Mouse (Mus musculus) intestine, embryonic 15.5 days (tissue): ENCODE results near the gene Bcas1. TPM values are rescaled to one million over a fixed set of nuclear protein-coding genes. Genes with fewer than 3 reads are reported as not detected.

Experiments used
- ATAC-seq: fragments of 200-750 bp; cut with Nextera tagmentation; 2 replicates; pipeline ENCODE4 v1.8.0; 2017; ENCODE audit warnings: moderate TSS enrichment, moderate library complexity
- H3K27ac ChIP-seq: fragments of 300-500 bp; sonication (generic); 2 replicates; pipeline ENCODE4 v1.5.1; 2015; ENCODE audit warnings: mild to moderate bottlenecking, inconsistent platforms
- H3K27me3 ChIP-seq: fragments of 300-500 bp; sonication (generic); replicated peaks from 2 replicates; pipeline ENCODE4 v1.6.1; 2015; ENCODE audit warnings: inconsistent platforms
- H3K36me3 ChIP-seq: fragments of 300-500 bp; sonication (generic); 2 replicates; pipeline ENCODE4 v1.6.1; 2015; ENCODE audit warnings: inconsistent platforms
- H3K4me1 ChIP-seq: fragments of 300-500 bp; sonication (generic); replicated peaks from 2 replicates; pipeline ENCODE4 v1.6.1; 2015; ENCODE audit warnings: inconsistent platforms
- H3K4me2 ChIP-seq: fragments of 300-500 bp; sonication (generic); replicated peaks from 2 replicates; pipeline ENCODE4 v1.6.1; 2015; ENCODE audit warnings: mild to moderate bottlenecking, inconsistent platforms
- H3K4me3 ChIP-seq: fragments of 300-500 bp; sonication (generic); replicated peaks from 2 replicates; pipeline ENCODE4 v1.5.1; 2015; ENCODE audit warnings: inconsistent platforms
- H3K9ac ChIP-seq: fragments of 300-500 bp; sonication (generic); 2 replicates; pipeline ENCODE4 v1.6.1; 2015; ENCODE audit warnings: inconsistent platforms
- H3K9me3 ChIP-seq: fragments of 300-500 bp; sonication (generic); 2 replicates; pipeline ENCODE4 v1.6.1; 2016; ENCODE audit warnings: inconsistent platforms
- WGBS: fragments of 180-500 bp; shearing (Covaris S2); methylation state at CpG from one replicate; pipeline ENCODE4 v1.1.7; 2015; 5-methylcytosine and 5-hydroxymethylcytosine counted together
- polyA plus RNA-seq: library from polyadenylated mRNA; unstranded; fragments of >200 nt; fragmentation: Nextera tagmentation; extraction: Ambion mirVana; gene quantifications from 2 replicates; pipeline ENCODE4 v1.2.1, GENCODE M21; 2015

Gene Bcas1
- polyA plus RNA-seq, 1 experiment from 2014 or later: 6.0 TPM

DNA sequence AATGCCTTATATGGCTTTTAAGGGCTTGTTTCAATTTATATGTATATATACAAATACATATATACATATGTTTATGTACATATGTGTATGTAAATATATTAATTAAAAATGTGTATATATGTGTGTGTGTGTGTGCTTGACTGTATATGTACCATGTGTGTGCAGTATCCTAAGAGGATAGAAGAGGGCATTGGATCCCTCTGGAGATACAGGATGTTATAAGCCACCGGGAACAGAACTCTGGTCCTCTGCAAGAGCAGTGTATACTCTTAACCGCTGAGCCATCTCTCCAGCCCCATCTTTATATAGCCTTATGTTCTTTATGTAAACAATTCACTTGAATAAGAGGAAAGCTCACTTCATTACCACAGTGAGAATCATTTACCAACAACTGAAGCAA, 62.0 kb downstream of the Bcas1 start:
- Histone ChIP-seq H3K4me3 (no peak overlapping the region), H3K36me3 (no peaks in the 10 kb centered on the region), H3K4me2 (no peak overlapping the region), H3K9me3 (no peaks in the 10 kb centered on the region), H3K4me1 (no peaks in the 10 kb centered on the region), H3K27ac (no peak overlapping the region), H3K27me3 (no peaks in the 10 kb centered on the region), H3K9ac (no peak overlapping the region)
- no peak for ATAC-seq
- 69% methylated on average over 2 of the region's 2 CpGs for WGBS

DNA sequence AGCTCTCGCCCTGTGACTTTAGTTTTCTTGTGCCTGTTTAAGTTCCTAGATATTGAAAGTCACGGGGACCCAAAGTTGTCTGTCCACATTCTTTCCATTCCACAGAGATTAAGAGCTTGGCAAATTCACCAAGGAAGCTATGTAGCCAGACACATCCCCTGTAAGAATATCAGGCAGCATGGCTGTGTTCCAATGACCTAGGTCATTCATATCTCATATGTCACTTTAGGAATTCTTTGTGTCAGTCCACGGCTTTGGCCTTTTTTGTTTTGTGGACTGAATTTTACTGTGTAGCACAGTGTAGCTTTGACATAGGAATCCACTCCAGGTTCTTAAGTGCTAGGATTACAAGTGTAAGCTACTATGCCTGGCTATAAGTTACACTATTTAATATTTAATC, 62.4 kb downstream of the Bcas1 start:
- H3K9ac ChIP-seq: no peak overlapping the region
- H3K27ac ChIP-seq: no peak overlapping the region
- 31% methylated on average over 3 of the region's 3 CpGs for WGBS
- H3K4me3 ChIP-seq: no peak overlapping the region
- ATAC-seq: no peak
- H3K4me2 ChIP-seq: no peak overlapping the region
- no peaks in the 10 kb centered on the region for H3K36me3 ChIP-seq
- H3K9me3 ChIP-seq: no peaks in the 10 kb centered on the region
- no peaks in the 10 kb centered on the region for H3K27me3 ChIP-seq
- no peaks in the 10 kb centered on the region for H3K4me1 ChIP-seq

DNA sequence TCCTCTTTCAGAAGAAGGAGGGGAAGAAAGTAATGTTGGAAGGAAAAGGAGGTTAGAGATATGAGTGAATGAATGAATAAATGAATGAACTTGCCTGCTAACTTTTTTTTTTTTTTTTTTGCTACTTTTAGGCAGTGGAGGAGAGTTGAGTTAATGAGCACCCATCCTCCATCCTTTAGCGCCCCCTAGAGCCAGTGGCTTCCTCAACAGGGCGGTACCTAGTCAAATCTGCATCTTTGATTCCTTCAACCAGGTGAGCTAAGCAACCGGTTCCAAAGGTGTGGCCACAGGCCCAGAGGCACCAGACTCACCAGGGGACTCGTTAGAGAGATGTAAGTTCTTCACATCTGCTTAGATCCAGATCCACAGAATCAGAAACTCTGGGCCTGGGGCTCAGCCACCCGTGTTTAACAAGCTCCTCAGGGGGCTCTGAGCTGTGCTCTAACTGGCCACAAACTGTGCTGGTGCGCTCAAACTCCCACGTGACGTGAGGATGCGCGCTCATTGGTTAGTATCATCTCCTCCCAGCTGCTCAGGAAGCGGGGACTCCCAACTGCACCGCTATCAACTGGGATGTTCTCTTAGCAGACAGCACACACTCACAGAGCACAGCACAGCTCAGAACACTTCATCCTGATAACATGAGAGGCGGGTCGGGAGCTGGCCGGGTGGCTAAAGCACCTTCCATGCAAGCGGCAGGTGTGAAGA, 70.8 kb downstream of the Bcas1 start:
- WGBS: 65% methylated on average over 16 of the region's 16 CpGs
- Histone ChIP-seq H3K4me1 (no peaks in the 10 kb centered on the region), H3K36me3 (no peaks in the 10 kb centered on the region), H3K27me3 (no peaks in the 10 kb centered on the region), H3K27ac (no peak overlapping the region), H3K4me2 (no peak overlapping the region), H3K4me3 (no peak overlapping the region), H3K9ac (no peak overlapping the region), H3K9me3 (no peaks in the 10 kb centered on the region)
- no peak for ATAC-seq

DNA sequence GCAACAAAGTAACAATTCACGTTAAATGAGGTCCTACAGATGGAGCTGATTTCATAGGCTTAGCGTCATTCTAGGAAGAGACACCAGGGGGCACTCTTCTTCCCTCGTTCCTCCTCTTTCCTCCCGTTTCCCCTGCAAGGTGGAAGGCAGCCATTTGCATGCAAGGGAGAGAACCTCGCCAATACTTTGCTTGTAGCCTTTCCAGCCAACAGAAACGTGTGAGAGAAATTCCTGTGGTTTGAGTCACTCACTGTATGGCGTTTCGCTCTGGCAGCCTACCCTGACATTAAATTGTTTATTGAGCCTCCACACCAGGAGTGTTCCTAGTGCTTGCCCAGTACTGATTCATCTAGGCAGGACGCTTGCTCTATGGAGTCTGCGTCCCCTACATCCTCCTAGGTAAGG, 72.7 kb downstream of the Bcas1 start:
- H3K4me3 ChIP-seq: no peak overlapping the region
- 9% methylated on average over 10 of the region's 10 CpGs for WGBS
- no peak overlapping the region for H3K9ac ChIP-seq
- no peaks in the 10 kb centered on the region for H3K4me1 ChIP-seq
- H3K27me3 ChIP-seq: no peaks in the 10 kb centered on the region
- H3K36me3 ChIP-seq: no peaks in the 10 kb centered on the region
- 0 out of 2 replicates have a peak, but pooled peaks have one; percentile 42 for ATAC-seq
- H3K9me3 ChIP-seq: no peaks in the 10 kb centered on the region
- H3K4me2 ChIP-seq: peak overlapping the region; percentile 46
- H3K27ac ChIP-seq: no peak overlapping the region

DNA sequence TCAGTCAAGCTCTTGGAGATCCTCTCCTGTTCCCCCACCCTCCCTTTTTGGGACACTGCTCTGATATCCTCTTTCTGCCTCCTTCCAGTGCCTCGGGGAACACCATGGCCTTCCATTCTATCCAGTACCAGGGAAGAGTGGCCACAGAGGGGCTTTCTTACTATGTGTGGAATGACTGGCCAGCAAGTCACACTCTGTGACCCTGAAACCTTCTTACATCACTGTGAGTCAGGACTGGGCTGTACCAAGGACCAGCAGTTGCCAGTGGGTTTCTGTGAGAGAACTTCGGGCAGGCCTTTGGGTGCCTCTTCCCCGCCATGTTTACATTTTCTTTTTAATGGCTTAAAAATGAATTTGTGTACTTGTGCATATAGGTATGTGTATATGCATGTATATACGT, 75.4 kb downstream of the Bcas1 start:
- 0 out of 2 replicates have a peak, but pooled peaks cover 5% of the 10 kb centered on the region for H3K4me1 ChIP-seq
- no peaks in the 10 kb centered on the region for H3K36me3 ChIP-seq
- H3K9ac ChIP-seq: no peak overlapping the region
- no peak overlapping the region for H3K4me2 ChIP-seq
- 90% methylated on average over 4 of the region's 4 CpGs for WGBS
- H3K9me3 ChIP-seq: no peaks in the 10 kb centered on the region
- H3K27ac ChIP-seq: no peak overlapping the region
- no peaks in the 10 kb centered on the region for H3K27me3 ChIP-seq
- H3K4me3 ChIP-seq: no peak overlapping the region
- no peak for ATAC-seq

DNA sequence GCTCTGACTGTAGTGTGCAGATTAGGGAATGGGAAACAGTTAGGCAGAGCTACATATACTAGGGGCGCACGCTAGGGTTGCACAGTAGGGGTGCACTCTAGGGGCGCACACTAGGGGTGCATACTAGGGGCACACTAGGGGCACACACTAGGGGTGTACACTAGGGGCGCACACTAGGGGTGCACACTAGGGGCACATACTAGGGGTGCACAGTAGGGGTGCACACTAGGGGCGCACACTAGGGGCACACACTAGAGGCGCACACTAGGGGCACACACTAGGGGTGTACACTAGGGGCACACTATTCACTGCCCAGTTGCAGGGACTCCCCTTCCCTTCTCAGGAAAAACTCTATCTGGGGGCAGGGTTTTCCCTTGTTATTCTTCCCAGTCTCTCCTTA, 75.8 kb downstream of the Bcas1 start:
- Histone ChIP-seq H3K9ac (no peak overlapping the region), H3K4me2 (no peak overlapping the region), H3K27me3 (no peaks in the 10 kb centered on the region), H3K4me1 (0 out of 2 replicates have a peak, but pooled peaks cover 5% of the 10 kb centered on the region), H3K27ac (no peak overlapping the region), H3K4me3 (no peak overlapping the region), H3K9me3 (no peaks in the 10 kb centered on the region), H3K36me3 (no peaks in the 10 kb centered on the region)
- WGBS: 90% methylated on average over 6 of the region's 6 CpGs
- no peak for ATAC-seq

DNA sequence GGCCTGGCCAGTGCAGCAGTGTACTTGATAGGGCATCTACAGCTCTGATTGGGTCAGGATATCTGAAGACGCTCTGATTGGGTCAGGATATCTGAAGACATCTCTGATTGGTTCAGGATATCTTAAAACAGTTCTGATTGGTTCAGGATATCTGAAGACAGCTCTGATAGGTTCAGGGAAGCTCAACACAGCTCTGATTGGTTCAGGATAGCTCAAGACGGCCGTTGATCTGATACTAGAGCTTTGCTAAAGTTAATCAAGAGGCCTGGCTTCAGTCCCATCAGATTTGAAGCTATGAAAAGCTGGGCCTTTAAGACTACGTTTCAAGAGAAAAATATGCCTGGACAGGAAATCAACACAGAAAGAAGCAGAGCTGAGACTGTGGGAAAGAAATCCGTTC, 77.9 kb downstream of the Bcas1 start:
- Histone ChIP-seq H3K27me3 (no peaks in the 10 kb centered on the region), H3K9ac (no peak overlapping the region), H3K4me3 (no peak overlapping the region), H3K9me3 (no peaks in the 10 kb centered on the region), H3K4me2 (no peak overlapping the region), H3K27ac (no peak overlapping the region), H3K36me3 (no peaks in the 10 kb centered on the region), H3K4me1 (peaks cover 22% of the 10 kb centered on the region)
- no peak for ATAC-seq
- 72% methylated on average over 5 of the region's 5 CpGs for WGBS

DNA sequence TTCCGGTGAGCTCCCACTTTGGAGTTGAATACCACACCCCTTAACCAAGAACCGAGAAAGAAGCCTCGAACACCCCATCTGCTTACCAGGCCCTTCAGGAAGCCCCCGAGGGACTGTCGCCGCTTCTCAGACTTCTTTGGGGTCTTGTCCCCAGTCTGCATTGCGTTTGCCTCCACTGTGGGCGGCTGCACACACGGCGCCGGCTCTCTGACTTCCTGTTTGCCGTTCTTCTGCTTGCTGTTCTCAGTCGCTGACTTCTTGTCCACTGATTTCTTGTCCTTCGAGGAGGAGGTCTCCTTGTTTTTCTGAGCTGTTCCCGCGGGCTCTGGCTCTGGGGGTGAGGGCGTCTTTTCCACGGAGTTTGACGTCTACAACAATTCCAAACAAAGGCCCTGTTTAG, 78.5 kb downstream of the Bcas1 start:
- no peak for ATAC-seq
- Histone ChIP-seq H3K4me2 (no peak overlapping the region), H3K27me3 (no peaks in the 10 kb centered on the region), H3K27ac (no peak overlapping the region), H3K9ac (no peak overlapping the region), H3K4me1 (peaks cover 28% of the 10 kb centered on the region), H3K36me3 (no peaks in the 10 kb centered on the region), H3K4me3 (no peak overlapping the region), H3K9me3 (no peaks in the 10 kb centered on the region)
- 73% methylated on average over 19 of the region's 19 CpGs for WGBS

DNA sequence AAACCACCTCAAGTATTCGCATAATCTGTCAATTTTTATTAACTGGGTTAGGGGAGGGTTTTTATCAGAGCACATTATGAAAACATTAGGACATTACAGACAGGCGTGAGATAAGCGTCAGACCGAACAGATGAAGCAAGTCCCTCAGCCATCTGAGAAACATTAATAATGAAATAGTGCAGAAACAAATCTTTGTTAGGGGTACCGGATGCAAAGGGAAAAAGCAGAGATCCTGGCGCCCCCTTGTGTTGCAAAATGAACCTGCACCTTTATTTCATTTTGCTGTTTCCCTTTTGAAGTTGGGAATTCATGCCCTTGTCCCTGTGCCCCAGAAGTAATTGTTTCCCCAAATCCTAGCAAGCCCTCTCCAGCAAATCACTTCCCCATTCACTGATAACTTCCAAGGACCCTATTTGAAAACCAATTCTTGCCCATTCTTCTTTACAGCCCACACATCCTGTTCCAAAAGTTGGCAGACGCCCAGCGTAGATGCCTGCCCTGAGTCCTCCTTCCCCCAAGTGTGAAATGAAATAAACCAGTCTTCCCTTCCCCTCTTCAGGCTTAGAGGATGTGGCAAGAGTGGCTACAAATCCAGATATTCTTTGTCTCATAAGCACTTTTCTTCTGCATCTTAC, 80.4 kb downstream of the Bcas1 start:
- H3K9ac ChIP-seq: no peak overlapping the region
- no peak for ATAC-seq
- H3K4me3 ChIP-seq: no peak overlapping the region
- H3K4me2 ChIP-seq: no peak overlapping the region
- no peaks in the 10 kb centered on the region for H3K27me3 ChIP-seq
- WGBS: 34% methylated on average over 8 of the region's 8 CpGs
- peaks cover 37% of the 10 kb centered on the region for H3K4me1 ChIP-seq
- no peak overlapping the region for H3K27ac ChIP-seq
- no peaks in the 10 kb centered on the region for H3K9me3 ChIP-seq
- no peaks in the 10 kb centered on the region for H3K36me3 ChIP-seq

DNA sequence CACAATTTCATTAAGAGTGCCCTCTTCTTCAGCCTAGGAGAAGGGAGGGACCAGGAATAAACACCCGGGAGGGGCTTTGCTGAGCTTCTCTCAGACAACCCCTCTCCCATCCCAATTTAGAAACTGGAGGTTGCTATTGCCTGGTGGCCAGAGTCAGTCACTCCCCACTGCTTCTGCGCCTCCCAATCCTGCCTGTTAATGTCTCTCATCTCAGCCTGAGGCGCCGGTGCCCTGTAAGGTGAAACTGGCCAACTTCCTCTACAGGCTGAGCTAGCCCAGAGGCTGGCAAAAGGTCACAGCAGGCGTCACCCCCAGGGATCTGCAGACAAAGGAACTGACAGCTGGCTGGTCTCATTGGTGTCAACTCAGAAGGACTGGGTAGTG, 82.2 kb downstream of the Bcas1 start:
- H3K36me3 ChIP-seq: no peaks in the 10 kb centered on the region
- WGBS: 9% methylated on average over 5 of the region's 5 CpGs
- H3K4me1 ChIP-seq: peaks cover 37% of the 10 kb centered on the region
- peak overlapping the region; percentile 33; the same call in 1 of the 2 replicates for H3K9ac ChIP-seq
- no peaks in the 10 kb centered on the region for H3K27me3 ChIP-seq
- peak; percentile 25 for ATAC-seq
- no peak overlapping the region for H3K4me3 ChIP-seq
- H3K4me2 ChIP-seq: peak overlapping the region; percentile 41
- no peaks in the 10 kb centered on the region for H3K9me3 ChIP-seq
- peak overlapping the region; percentile 89 for H3K27ac ChIP-seq

DNA sequence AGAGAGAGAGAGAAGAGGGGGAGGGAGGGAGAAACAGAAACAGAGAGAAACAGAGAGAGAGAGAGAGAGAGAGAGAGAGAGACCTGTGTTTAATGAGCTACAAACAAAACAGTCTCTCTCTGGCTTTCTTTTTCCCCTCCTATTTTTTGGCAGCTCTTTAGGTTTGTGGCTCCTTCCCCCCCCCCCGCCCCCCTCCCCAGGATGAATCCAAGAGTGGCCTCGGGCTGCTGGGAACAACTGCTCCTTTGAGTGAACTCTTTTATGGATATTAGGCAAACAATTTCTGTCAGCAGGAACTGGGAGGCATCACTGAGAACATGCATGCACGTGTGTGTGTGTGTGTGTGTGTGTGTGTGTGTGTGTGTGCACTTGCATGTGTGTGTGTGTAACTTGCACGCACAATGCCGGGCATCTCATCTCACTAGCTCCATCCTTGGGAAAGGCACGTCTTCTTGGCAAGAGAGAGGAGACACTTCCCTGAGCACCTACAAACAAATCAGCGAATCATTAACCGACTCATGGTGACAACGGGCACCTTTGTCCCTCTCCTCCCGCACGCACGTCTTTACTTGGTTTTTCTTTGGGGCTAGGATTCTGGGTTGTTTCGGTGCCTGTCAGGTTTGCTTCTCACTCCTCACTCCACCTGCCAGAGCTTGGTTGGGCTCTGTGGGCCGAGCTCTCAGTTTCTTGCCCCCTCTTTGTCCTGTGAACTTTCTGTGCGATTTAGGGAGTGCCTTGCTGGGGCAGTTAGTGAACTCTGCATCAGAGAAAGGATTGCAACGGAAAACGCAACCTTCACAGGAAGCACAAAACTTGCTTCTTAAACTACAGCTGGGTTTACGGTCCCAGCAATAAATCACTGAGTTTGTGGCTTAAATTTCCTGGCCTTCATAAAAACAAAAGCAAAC, 82.9 kb downstream of the Bcas1 start:
- Histone ChIP-seq H3K9ac (no peak overlapping the region), H3K4me1 (peaks cover 37% of the 10 kb centered on the region), H3K27ac (peak overlapping the region; percentile 89), H3K4me3 (0 out of 2 replicates have a peak overlapping the region, but pooled peaks have one; percentile 0), H3K36me3 (no peaks in the 10 kb centered on the region), H3K9me3 (no peaks in the 10 kb centered on the region), H3K27me3 (no peaks in the 10 kb centered on the region), H3K4me2 (peak overlapping the region; percentile 41)
- ATAC-seq: peak; percentile 48
- 9% methylated on average over 18 of the region's 18 CpGs for WGBS

DNA sequence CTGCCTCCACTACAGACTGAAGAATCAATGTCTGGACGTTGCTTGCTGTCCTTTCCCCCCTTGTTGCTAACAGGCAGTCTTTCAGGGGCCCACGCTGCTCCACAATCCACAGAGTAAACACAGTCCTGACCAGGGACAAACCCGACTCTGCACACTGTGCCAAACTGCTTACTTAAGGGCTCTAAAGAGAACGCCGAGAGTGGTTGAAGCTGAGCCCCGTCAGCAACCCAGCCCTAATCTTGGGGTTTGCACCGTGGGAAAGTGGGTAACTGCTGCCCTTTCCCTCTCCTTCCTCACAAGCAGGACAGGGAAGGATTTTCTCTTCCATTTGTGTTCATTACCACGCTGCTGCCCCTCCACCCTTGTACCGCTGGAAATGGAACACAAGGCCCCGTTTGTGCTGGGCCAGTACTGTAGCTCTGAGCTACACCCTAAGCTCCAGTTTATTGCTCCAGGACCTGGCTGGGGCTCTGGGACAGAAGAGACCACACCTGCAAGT, 83.8 kb downstream of the Bcas1 start:
- peak; percentile 76 for ATAC-seq
- no peaks in the 10 kb centered on the region for H3K9me3 ChIP-seq
- WGBS: 10% methylated on average over 10 of the region's 10 CpGs
- H3K27me3 ChIP-seq: no peaks in the 10 kb centered on the region
- H3K4me1 ChIP-seq: peaks cover 37% of the 10 kb centered on the region
- H3K4me2 ChIP-seq: peak overlapping the region; percentile 41
- H3K36me3 ChIP-seq: no peaks in the 10 kb centered on the region
- H3K4me3 ChIP-seq: no peak overlapping the region
- peak overlapping the region; percentile 89 for H3K27ac ChIP-seq
- 0 out of 2 replicates have a peak overlapping the region, but pooled peaks have one; percentile 4 for H3K9ac ChIP-seq
